Mouse (Mus musculus) liver, embryonic 14.5 days (tissue): Measurements from ENCODE around the gene Zfp579. TPM values are rescaled to one million over a fixed set of nuclear protein-coding genes. Genes with fewer than 3 reads are reported as not detected.
"Not testable (repeated sequence)": the region's sequence is repeated elsewhere in the genome, so short reads cannot be mapped to it uniquely, and the experiment has no call there.

Source experiments
- ATAC-seq: fragments of 200-750 bp; cut with Nextera tagmentation; 2 replicates; pipeline ENCODE4 v1.8.0; 2017; ENCODE audit warnings: moderate number of reproducible peaks, mild to moderate bottlenecking, moderate library complexity; ENCODE audit not compliant: insufficient read depth
- DNase-seq, 3 experiments: peaks; one replicate each; pipeline ENCODE4 v3.0.0-alpha.2; 2012 to 2013; ENCODE audit warnings: low read depth in 3 of 3, low spot score in 3 of 3
- H3K27ac ChIP-seq: fragments of 300-500 bp; sonication (generic); 2 replicates; pipeline ENCODE4 v1.5.1; 2014; ENCODE audit warnings: moderate library complexity, mild to moderate bottlenecking, control low read depth, inconsistent platforms
- H3K27me3 ChIP-seq: fragments of 300-500 bp; sonication (generic); 2 replicates; pipeline ENCODE4 v1.6.1; 2014; ENCODE audit warnings: mild to moderate bottlenecking, low read length, moderate library complexity; ENCODE audit not compliant: control insufficient read depth, insufficient read depth
- H3K36me3 ChIP-seq: fragments of 300-500 bp; sonication (generic); replicated peaks from 2 replicates; pipeline ENCODE4 v1.6.1; 2014; ENCODE audit warnings: low read depth; ENCODE audit not compliant: control insufficient read depth, insufficient read depth
- H3K4me1 ChIP-seq, 2 experiments: fragments of 200-500 bp in 1 of 2; fragments of 300-500 bp in 1 of 2; sonication (generic) in 1 of 2; replicated peaks; 2 replicates each; pipeline ENCODE4 v1.6.1; 2012 to 2014; ENCODE audit warnings: antibody characterized with exemption in 1 of 2, inconsistent platforms in 1 of 2, low read length in 1 of 2; ENCODE audit not compliant: control insufficient read depth in 2 of 2, insufficient read depth in 2 of 2
- H3K4me2 ChIP-seq: fragments of 300-500 bp; sonication (generic); 2 replicates; pipeline ENCODE4 v1.6.1; 2014; ENCODE audit warnings: low read depth, mild to moderate bottlenecking, control low read depth, moderate library complexity
- H3K4me3 ChIP-seq, 2 experiments: fragments of 200-500 bp in 1 of 2; fragments of 300-500 bp in 1 of 2; sonication (generic) in 1 of 2; 2 replicates each; pipeline ENCODE4 v1.5.1; 2012 to 2014; ENCODE audit warnings: low read depth in 2 of 2, low read length in 2 of 2, mild to moderate bottlenecking in 2 of 2, control low read depth in 1 of 2, inconsistent platforms in 1 of 2, moderate library complexity in 1 of 2; ENCODE audit not compliant: insufficient read depth in 1 of 2
- H3K9ac ChIP-seq: fragments of 300-500 bp; sonication (generic); replicated peaks from 2 replicates; pipeline ENCODE4 v1.6.1; 2014; ENCODE audit warnings: mild to moderate bottlenecking, control low read depth, moderate library complexity
- H3K9me3 ChIP-seq: fragments of 300-500 bp; sonication (generic); 2 replicates; pipeline ENCODE4 v1.6.1; 2016; ENCODE audit warnings: low read length, mixed read lengths; ENCODE audit not compliant: control insufficient read depth
- CTCF ChIP-seq: IDR thresholded peaks from 2 replicates; pipeline ENCODE4 v1.5.1; 2016; ENCODE audit warnings: antibody characterized with exemption, low read depth, control low read depth
- EP300 ChIP-seq: IDR thresholded peaks from 2 replicates; pipeline ENCODE4 v1.6.1; 2016; ENCODE audit warnings: antibody characterized with exemption, low read depth
- WGBS: fragments of 180-500 bp; shearing (Covaris S2); extraction: QIAGEN DNeasy Blood & Tissue Kit; methylation state at CpG from one replicate; pipeline ENCODE4 v1.1.7; 2014; ENCODE audit not compliant: insufficient replicate concordance; 5-methylcytosine and 5-hydroxymethylcytosine counted together
- polyA plus RNA-seq, 2 experiments: library from polyadenylated mRNA; depleted of rRNA in 1 of 2; stranded (reverse) in 1 of 2; unstranded in 1 of 2; fragments of >200 nt; fragmentation: Nextera tagmentation in 1 of 2; extraction: Ambion mirVana in 1 of 2; gene quantifications; 2 replicates each; pipeline versions ENCODE4 v1.2.1 to v1.2.3; 2012 to 2014

The Zfp579 gene
- polyA plus RNA-seq, 2 experiments, result 2.8 to 6.7 TPM

DNA sequence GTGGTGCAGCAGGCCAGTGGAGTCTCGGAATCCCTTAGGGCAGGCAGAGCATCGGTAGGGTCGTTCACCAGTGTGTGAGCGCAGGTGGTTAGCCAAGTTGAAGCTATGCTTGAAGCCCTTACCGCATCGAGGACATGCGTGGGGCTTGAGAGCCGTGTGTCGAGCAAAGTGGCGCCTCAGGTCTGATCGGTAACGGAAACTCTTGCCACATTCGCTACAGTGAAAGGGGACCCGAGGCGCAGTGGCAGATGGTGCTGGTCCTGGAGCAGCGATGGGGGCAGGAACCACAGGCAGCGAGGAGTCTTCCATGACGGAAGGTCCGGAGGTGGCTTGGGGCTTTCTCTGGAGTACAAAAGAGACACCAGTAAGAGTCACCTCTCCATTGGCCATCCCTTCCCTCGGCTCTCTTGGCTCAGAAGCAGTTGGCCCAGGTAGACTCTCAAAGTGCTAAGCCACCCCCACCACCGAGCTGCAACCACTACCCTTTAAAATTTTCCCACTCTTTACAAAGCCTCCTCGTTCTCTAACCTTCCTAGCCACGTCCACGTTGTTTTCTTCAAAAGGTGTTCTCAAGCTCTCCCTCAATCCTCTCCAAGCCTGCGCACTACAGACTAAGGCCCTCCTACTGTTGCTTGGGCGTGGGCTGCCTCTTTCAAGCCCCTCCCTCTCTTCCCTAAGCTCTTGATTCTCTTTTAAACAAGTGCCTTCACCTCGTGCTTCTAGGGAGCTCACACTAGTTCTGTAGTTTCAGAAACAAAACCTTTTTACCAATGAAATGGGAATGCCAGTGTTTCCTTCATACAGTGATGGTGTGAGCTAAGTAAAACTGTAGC, 16.9 kb upstream of the Zfp579 start:
- Histone ChIP-seq H3K9me3 (no peaks in the 10 kb centered on the region; the same call in 1 of the 2 replicates), H3K4me1 (peaks cover 8 to 12% of the 10 kb centered on the region in 2 experiments), H3K9ac (no peak overlapping the region), H3K4me3 (peak overlapping the region; percentile 10 to 16; a peak in 2 of 4 replicates), H3K27me3 (no peaks in the 10 kb centered on the region), H3K4me2 (peak overlapping the region; percentile 82), H3K27ac (peak overlapping the region; percentile 6; the same call in 1 of the 2 replicates), H3K36me3 (peaks cover 52% of the 10 kb centered on the region)
- DNase-seq, result no peak
- WGBS, result 80% methylated on average over 27 of the region's 27 CpGs
- no peak for TF ChIP-seq CTCF
- TF ChIP-seq EP300, result no peak
- no peak for ATAC-seq

DNA sequence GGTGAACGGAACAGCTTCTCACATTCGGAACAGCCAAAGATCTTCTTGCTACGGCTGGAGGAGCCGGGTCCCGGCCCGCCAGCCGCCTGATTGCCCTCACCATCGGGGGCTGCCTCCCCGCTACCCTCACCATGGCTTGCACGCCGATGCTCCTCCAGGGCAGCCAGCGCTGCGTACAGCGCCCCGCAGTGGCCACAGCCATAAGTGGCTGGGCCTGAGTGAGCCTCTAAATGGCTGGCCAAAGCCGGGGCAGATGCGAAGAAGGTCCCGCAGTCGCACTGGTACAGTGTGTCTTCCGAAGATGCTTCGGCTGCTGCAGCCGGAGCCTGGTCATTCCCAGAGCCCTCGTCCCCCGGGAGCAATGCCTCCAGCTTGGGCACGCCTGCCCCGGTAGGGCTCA, 12.3 kb upstream of the Zfp579 start:
- no peak for TF ChIP-seq EP300
- TF ChIP-seq CTCF, result peak; percentile 30; the same call in 1 of the 2 replicates
- H3K27me3 ChIP-seq, result no peaks in the 10 kb centered on the region
- H3K9ac ChIP-seq, result no peak overlapping the region
- H3K4me1 ChIP-seq, result peaks cover 2% of the 10 kb centered on the region in 2 experiments; a peak in 3 of 4 replicates
- DNase-seq, result no peak
- no peak overlapping the region for H3K4me2 ChIP-seq
- no peak for ATAC-seq
- no peak overlapping the region for H3K4me3 ChIP-seq
- H3K27ac ChIP-seq, result no peak overlapping the region
- peaks cover 52% of the 10 kb centered on the region for H3K36me3 ChIP-seq
- no peaks in the 10 kb centered on the region for H3K9me3 ChIP-seq
- 88% methylated on average over 26 of the region's 26 CpGs for WGBS

- H3K36me3 ChIP-seq, H3K27me3 ChIP-seq, H3K27ac ChIP-seq, H3K4me3 ChIP-seq, H3K4me2 ChIP-seq, DNase-seq, H3K4me1 ChIP-seq, H3K9me3 ChIP-seq, H3K9ac ChIP-seq, ATAC-seq: not testable (repeated sequence)
- 64% methylated on average over 8 of the region's 8 CpGs for WGBS
Measured at GRCm38 (mm10) chr7:5002876-5003275, 6.9 kb upstream of the Zfp579 start.

DNA sequence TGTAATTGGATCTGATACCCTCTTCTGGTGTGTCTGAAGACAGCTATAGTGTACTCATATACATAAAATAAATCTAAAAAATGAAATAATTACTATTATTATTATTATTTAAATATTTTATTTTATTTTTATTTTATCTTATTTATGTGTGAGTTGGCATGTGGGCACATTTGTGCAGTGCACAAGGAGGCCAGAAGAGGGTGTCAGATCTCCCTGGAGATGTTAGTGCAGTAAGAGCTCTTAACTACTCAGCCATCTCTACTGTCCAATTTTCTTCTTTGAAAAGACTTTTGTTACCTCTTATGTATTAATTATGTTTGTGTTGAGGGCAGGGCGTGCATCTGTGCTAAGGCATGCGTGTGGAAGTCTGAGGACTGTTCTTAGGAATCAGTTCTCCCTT, 3.9 kb upstream of the Zfp579 start:
- no peak overlapping the region for H3K27ac ChIP-seq
- H3K27me3 ChIP-seq, result peaks cover 4% of the 10 kb centered on the region; the same call in 1 of the 2 replicates
- H3K9me3 ChIP-seq, result no peaks in the 10 kb centered on the region
- TF ChIP-seq CTCF, result peak; percentile 49
- TF ChIP-seq EP300, result no peak
- WGBS, result 30% methylated on average over 2 of the region's 2 CpGs
- H3K4me3 ChIP-seq, result no peak overlapping the region
- ATAC-seq, result no peak
- no peaks in the 10 kb centered on the region for H3K36me3 ChIP-seq
- DNase-seq, result no peak
- H3K4me1 ChIP-seq, result no peaks in the 10 kb centered on the region
- H3K4me2 ChIP-seq, result no peak overlapping the region
- H3K9ac ChIP-seq, result no peak overlapping the region

GRCm38 (mm10) chr7:4996934-4997333, 976 bp upstream of the Zfp579 start:
- WGBS, result 59% methylated on average over 6 of the region's 8 CpGs
- no peak overlapping the region for H3K27ac ChIP-seq
- H3K36me3 ChIP-seq, result no peaks in the 10 kb centered on the region
- ATAC-seq (no peak), DNase-seq (no peak)
- H3K4me3 ChIP-seq, result no peak overlapping the region
- H3K9me3 ChIP-seq, result no peaks in the 10 kb centered on the region
- TF ChIP-seq CTCF (no peak), EP300 (no peak)
- H3K4me1 ChIP-seq, result no peaks in the 10 kb centered on the region
- H3K27me3 ChIP-seq, result peaks cover 20% of the 10 kb centered on the region
- no peak overlapping the region for H3K9ac ChIP-seq
- no peak overlapping the region for H3K4me2 ChIP-seq
